Mouse (Mus musculus) forelimb bud, embryonic 11.5 days (tissue): ENCODE data around the gene Zfp281.
A peak's percentile ranks its signal among the peaks of the same experiment; 100 is the strongest.

Experiments
- DNase-seq: peaks from one replicate; pipeline ENCODE4 v3.0.0-alpha.2; 2012; ENCODE audit warnings: low read depth, low spot score

Gene Zfp281

DNA sequence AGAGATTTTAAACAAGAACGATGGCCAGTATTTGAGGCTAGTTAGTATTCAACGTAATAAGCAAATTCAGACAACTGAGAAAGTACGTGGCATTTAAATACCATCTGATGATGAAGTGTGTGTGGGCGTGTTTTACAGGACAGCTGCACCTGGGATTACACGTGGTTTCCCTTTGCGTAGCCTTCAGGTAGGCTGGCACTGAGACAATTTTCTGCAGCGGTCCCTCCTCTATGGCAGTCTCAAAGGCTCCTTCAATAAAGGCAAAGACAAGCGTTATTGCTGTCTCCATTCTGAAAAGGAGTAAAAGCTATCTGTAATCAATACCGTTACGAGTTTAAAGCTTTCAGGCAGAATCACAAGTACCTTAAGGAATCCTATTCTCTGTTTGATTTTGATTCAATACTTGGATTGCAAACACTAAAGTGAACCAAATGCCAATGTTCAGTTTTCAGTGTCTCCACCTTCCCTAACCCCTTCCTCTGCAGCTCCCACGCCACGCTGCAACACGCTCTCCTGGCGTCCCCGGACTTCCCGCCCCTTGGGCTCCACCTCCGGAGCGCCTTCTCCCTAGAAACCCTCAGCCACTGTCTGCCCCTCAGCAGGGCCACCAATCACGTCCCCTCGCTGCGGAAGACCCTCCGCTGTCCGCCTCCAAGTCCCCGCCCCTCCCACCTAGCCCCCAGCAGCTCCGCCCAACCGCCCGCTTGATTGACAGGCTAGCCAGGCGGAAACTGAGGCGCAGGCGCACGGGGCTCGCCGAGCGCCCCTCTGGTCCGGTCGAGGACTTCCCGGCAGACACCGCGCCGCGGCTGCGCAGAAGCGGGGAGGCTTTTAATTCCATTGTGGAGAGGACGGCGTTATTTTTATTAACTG is at the start of gene Zfp281:
TSS of gene Zfp281 (plus strand) at position 756 of the 873 bp plus-strand sequence.
- peak; percentile 98 for DNase-seq

DNA sequence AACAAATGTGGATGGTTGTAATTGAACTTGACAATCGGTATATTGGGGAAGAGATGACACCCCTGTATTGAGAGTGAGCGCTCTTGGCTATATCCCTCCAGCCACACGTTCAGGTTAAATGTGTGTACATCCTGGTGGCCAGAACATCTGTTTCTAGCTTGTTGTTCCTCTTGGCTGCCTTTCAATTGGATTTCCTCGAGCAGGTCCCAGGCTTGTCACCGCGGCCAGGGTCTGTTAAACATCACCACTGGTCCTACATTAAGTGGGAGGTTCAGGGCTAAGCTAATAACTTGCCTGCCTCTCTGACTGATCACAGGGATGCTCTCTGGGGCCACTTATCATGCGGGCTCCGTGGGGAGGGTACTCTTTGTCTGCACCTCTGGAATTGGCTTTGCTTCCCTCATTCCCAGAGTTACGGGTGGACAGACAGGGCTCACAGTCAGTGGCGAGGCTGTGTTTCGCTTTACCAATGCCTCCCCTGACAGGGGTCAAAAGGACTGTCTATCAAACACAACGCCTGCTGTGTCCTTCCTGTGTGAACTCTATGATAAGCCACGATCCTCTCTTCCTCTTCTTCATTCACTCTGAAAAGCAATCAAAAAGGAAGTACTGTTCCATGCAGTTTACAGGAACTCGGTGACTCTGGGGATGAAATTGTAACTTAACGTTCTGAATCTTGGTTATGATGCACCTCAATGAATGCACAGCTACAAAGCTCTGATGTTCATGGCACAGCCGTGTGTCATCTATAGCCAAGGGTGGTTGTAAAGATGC is 46.6 kb upstream of the Zfp281 start:
- DNase-seq = peak; percentile 65

DNA sequence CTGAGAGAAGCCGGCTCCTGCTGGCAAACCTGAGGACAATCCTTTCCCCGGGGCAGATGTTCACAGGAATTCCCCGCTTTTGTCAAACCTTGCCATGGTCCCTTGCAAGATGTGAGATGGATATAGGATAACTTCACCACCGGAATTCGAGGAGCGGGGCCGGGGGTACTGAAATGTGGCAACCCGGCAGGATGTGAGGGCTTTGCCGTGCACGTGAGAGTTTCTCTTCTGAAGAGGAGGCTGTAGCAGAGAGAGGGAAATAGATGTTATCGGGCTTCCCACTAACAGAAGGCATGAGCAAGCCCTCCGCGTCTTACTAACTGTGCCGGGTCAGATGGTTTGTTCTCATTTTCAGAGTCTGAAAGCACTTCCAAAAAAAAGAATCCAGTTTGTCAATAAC is 45.3 kb upstream of the Zfp281 start:
- DNase-seq = no peak

- no peak for DNase-seq
Measured at GRCm38 (mm10) chr1:136580266-136580665, 44.4 kb upstream of the Zfp281 start.

- DNase-seq = no peak
Measured at GRCm38 (mm10) chr1:136581841-136582240, 42.9 kb upstream of the Zfp281 start.

GRCm38 (mm10) chr1:136587761-136588405 is 36.8 kb upstream of the Zfp281 start:
- DNase-seq = peak; percentile 46

GRCm38 (mm10) chr1:136588908-136589307 is 35.8 kb upstream of the Zfp281 start:
- DNase-seq = peak; percentile 84

- DNase-seq = no peak
Measured at GRCm38 (mm10) chr1:136592741-136593140, 32.0 kb upstream of the Zfp281 start.

- DNase-seq = no peak
Measured at GRCm38 (mm10) chr1:136594235-136594850, 30.4 kb upstream of the Zfp281 start.

GRCm38 (mm10) chr1:136596821-136597220 is 27.9 kb upstream of the Zfp281 start:
- DNase-seq = no peak

DNA sequence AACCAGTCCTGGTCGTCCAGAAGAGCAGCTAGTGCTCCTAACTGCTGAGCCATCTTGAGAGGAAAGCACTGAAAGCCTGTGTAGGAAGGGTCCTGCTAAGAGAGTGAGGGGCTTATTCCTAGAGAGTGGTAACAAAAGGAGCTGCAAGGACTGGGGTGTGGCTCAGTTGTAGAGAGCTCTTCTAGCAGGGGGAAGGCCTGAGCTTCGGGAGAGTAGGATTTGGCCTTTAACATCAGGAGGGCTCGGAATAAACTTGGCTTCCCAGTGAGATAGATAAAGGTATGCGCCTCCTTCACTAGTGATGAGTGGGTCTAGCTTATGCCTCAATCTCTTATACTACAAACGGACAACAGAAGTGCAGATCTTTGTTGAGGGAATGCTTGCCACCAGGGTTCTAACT is 26.4 kb upstream of the Zfp281 start:
- DNase-seq = no peak

- no peak for DNase-seq
Measured at GRCm38 (mm10) chr1:136600067-136600466, 24.6 kb upstream of the Zfp281 start.

- DNase-seq = no peak
Measured at GRCm38 (mm10) chr1:136600647-136601345, 23.9 kb upstream of the Zfp281 start.

DNA sequence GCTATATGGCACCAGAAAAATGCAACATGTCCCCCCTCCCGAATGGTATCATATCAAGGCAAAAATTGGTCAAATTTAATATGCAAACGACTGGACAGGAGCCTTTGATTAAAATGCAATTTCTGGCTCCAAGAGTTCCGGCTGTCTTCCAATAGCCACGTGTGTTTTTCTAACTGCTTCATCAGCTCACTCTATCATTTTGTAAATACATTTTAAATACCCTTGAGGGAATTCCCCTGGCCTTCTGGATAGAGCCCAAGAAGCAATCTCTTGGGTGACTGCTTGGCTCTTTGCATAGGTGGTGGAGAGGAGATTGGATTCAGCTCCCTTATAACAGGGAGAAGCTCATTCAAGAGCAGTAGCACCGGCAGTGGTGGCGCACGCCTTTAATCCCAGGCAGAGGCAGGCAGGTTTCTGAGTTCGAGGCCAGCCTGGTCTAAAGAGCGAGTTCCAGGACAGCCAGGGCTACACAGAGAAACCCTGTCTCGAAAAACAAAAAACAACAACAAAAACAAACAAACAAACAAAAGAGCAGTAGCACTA is 23.3 kb upstream of the Zfp281 start:
- no peak for DNase-seq

GRCm38 (mm10) chr1:136602303-136602702 is 22.4 kb upstream of the Zfp281 start:
- DNase-seq = no peak

DNA sequence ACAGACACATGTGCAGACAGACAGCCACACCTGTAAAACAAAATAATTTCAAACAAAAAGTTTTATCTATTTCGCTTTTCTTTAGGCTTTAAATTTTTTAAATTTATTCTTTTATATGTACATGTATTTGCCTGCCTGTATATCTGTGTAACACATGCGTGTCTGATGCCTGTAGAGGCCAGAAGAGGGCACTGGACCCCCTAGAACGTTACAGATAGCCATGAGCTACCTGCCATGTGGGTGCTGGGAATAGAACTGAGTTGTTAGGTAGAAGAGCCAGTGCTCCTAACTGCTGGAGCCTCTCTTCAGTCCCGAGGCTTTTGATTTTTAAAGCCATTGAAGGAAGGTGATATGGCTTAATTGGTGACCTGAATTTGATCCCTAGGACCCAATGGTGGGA is 20.5 kb upstream of the Zfp281 start:
- no peak for DNase-seq

GRCm38 (mm10) chr1:136605790-136606189 is 18.9 kb upstream of the Zfp281 start:
- DNase-seq = no peak

- DNase-seq = no peak
Measured at GRCm38 (mm10) chr1:136606278-136606677, 18.4 kb upstream of the Zfp281 start.

DNA sequence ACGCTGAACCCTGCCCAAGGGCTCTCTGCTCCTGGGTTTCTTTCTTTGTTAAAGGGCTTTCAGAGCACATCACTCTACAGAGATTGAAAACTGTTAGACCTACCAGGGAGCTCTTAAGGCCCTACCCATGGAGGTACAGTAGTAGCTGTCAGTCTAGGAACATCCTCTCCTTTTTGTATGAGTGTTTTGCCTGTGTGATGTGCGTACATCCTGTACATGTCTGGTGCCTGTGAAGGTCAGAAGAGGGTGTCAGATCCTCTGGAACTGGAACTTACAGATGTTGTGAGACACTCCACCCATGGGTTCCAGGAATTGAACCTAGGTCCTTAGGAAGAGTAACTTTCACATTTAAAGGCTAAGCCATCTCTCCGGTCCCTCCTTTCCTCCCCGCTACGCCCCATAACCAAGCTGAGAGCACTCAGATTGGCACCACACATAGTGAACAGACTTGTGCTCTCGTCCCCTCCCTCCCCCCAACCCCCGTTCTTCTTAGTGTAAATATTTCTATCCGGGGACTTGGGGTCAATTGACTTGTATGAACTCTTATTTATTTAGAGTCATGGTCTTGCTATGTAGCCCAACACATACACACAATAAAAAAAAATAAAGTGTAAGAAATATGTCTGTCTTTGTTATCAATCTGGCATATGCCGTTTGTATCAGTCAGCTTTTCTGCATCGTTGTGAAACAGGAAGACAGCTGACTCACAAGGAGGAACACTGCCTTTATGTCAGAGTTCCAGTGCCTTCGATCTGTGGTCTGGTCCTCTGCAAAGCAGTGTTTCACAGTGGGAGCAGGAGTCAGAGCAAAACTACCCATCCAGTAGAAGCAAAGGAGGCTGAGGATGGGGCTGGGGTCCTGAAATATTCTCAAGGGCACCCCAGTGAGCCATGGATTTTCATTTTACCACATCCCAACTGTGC is 16.1 kb upstream of the Zfp281 start:
- no peak for DNase-seq

GRCm38 (mm10) chr1:136611803-136612202 is 12.9 kb upstream of the Zfp281 start:
- DNase-seq = no peak
